Mouse (Mus musculus) olfactory bulb, adult 2 months (tissue): ENCODE results near the gene Mgat5.

ENCODE experiments used
- CTCF ChIP-seq: fragments of 200-500 bp; IDR thresholded peaks from 2 replicates; pipeline ENCODE4 v1.5.1; 2012; ENCODE audit warnings: low read depth, mild to moderate bottlenecking, low read length, moderate library complexity; ENCODE audit not compliant: insufficient read depth
- POLR2A ChIP-seq: fragments of 200-500 bp; IDR thresholded peaks from 2 replicates; pipeline ENCODE4 v1.6.1; 2012; ENCODE audit warnings: mild to moderate bottlenecking, low read depth, low read length, moderate library complexity; ENCODE audit not compliant: insufficient read depth

GRCm38 (mm10) chr1:127355034-127355433 lies 150.2 kb downstream of the Mgat5 start:
- TF ChIP-seq CTCF (no peak), POLR2A (no peak)
